Mouse (Mus musculus) olfactory bulb, adult 2 months (tissue): ENCODE data around the gene Snd1.

Experiments used
- CTCF ChIP-seq: fragments of 200-500 bp; IDR thresholded peaks from 2 replicates; pipeline ENCODE4 v1.5.1; 2012; ENCODE audit warnings: low read depth, mild to moderate bottlenecking, low read length, moderate library complexity; ENCODE audit not compliant: insufficient read depth
- POLR2A ChIP-seq: fragments of 200-500 bp; IDR thresholded peaks from 2 replicates; pipeline ENCODE4 v1.6.1; 2012; ENCODE audit warnings: mild to moderate bottlenecking, low read depth, low read length, moderate library complexity; ENCODE audit not compliant: insufficient read depth

GRCm38 (mm10) chr6:28823375-28823774 lies 348.4 kb downstream of the Snd1 start:
- TF ChIP-seq CTCF (no peak), POLR2A (no peak)
